Mouse (Mus musculus): ENCODE results near the gene Gm8206.
"Not testable (repeated sequence)": the region's sequence is repeated elsewhere in the genome, so short reads cannot be mapped to it uniquely, and the experiment has no call there.

Gene Gm8206

GRCm38 (mm10) chr14:6093842-6094241 is at the start of gene Gm8206:
Gene Gm8206, minus strand, starts transcription at chr14:6093942.
- not testable (repeated sequence) for DNase-seq (ENCODE audit: low spot score)

DNA sequence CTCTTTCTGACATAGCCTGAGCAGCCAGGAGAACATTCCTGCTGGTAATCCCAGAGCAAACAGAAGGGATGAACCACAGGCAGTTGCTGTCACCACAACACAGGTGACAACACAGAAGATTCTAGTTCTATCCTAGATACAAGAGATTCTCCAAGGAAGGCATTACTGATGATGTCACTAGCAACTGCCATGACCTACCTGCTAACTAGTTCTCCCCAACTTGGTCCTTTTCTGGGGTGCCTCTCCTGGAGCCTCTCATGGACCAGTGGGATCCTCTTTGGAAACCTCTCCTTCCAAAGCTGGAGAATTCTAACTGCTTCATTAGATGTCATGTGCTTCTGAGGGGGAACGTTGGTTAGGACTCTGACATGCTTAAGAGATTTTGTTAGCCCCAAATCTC is 32.0 kb upstream of the Gm8206 start, which contains the start of gene Gm3476:
Gene Gm3476, minus strand, starts transcription at position 101 of the 400 bp plus-strand sequence.
- DNase-seq (ENCODE audit: low spot score): not testable (repeated sequence)

DNA sequence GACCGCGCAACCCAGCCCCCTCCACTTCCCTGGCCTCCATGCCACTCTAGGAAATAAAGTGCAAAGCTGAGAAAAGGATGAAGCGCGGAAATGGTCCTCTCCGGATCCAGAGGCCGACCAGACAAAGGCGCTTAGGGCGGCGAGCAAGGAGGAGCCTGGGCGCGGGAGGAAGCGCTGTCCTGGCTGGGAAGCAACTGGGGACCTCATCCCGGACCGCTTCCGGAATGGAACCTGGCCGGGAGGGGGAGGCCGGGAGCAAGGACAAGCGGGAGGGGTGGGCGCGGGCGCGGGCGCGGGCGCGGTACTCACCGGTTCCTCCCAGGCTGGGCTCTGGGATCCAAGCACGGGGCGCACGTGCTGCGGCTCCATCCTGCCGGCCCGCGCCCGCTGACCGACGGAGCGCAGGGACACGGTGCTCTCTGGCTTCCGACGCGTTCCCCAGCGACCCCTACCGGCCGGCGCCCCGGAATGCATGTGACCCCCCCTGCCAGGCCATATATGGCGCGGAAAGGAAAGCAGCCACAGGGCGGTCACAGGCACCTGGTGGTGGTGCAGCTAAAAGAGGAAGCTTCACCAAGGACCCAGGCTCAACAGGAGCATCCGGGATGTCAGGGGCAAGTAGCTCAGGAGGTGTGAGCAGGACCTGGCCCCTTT is 14.7 kb upstream of the Gm8206 start, which contains the start of gene Gm3468:
Gene Gm3468, minus strand, starts transcription at position 394 of the 654 bp plus-strand sequence.
- DNase-seq (ENCODE audit: low spot score): peak; percentile 21

GRCm38 (mm10) chr14:6107500-6107899 is 13.8 kb upstream of the Gm8206 start:
- not testable (repeated sequence) for DNase-seq (ENCODE audit: low spot score)

DNA sequence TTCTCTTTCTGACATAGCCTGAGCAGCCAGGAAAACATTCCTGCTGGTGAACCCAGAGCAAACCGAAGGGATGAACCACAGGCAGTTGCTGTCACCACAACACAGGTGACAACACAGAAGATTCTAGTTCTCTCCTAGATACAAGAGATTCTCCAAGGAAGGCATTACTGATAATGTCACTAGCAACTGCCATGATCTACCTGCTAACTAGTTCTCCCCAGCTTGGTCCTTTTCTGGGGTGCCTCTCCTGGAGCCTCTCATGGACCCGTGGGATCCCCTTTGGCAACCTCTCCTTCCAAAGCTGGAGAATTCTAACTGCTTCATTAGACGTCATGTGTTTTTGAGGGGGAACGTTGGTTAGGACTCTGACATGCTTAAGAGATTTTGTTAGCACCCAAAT is 35.6 kb downstream of the Gm8206 start, which contains the start of gene Gm6337:
Gene Gm6337, minus strand, starts transcription at position 101 of the 400 bp plus-strand sequence.
- DNase-seq (ENCODE audit: low spot score): not testable (repeated sequence)

GRCm38 (mm10) chr14:5987136-5987535 is 106.6 kb downstream of the Gm8206 start:
- not testable (repeated sequence) for DNase-seq (ENCODE audit: low spot score)

GRCm38 (mm10) chr14:5979037-5979436 is 114.7 kb downstream of the Gm8206 start, which contains the start of gene Gm3453:
Gene Gm3453, minus strand, starts transcription at chr14:5979137.
- DNase-seq (ENCODE audit: low spot score): not testable (repeated sequence)
